Mouse (Mus musculus): ENCODE results near the gene Pde4c. TPM values are rescaled to one million over a fixed set of nuclear protein-coding genes. Genes with fewer than 3 reads are reported as not detected.
A peak's percentile ranks its signal among the peaks of the same experiment; 100 is the strongest.

The Pde4c gene
- polyA plus RNA-seq, 1 experiment from 2014 or later = 0.19 TPM

DNA sequence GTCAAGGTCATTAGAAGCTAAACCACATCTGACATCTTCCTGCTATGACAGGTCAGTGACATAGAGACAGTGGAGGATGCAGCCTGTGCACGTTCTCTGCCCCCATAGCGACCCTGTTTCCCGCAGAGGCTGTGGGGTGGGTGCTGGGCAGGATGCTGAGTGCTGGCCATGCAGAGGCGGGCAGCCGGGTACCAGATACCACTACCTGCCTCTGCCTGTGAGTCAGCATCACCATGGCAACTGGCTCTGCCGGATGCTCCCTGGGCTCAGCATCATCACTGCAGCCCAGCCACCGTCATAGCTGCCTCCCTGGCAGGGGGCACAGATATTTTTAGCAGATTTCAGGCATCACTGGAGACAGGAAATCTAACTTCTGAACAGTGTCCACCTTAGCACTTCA is 39.2 kb upstream of the Pde4c start:
- Histone ChIP-seq H3K4me3 (no peak overlapping the region), H3K9ac (no peak overlapping the region), H3K9me3 (replicated peaks) (no peaks in the 10 kb centered on the region), H3K36me3 (peaks cover 3% of the 10 kb centered on the region; the same call in 1 of the 2 replicates), H3K4me1 (replicated peaks) (peaks cover 28% of the 10 kb centered on the region), H3K27me3 (no peaks in the 10 kb centered on the region), H3K4me2 (no peak overlapping the region), H3K27ac (no peak overlapping the region)
- ATAC-seq (replicated peaks; ENCODE audit: insufficient number of reproducible peaks, insufficient read depth, low FRiP score, low read depth) = no peak
- 48% methylated on average over 7 of the region's 7 CpGs for whole genome bisulfite sequencing

DNA sequence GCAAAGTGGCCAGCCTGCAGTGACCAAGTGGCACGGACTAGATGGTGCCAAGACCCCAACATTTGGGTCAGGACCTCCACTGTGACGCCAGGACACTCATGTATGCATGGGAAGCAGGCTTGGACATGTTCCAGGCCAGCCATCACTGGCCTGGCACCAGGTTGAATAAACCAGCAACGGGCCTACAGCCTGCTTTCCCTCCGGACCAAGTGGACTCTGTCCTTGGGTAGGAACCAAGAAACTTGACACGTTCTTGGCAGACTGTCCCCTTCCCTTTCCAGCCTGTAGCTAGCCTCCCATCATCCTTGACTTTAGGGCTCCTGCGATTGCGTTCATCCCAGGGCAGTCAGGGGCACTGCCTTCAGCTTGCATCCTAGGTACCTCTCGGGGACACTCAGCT is 35.9 kb upstream of the Pde4c start:
- no peak overlapping the region for H3K4me2 ChIP-seq

DNA sequence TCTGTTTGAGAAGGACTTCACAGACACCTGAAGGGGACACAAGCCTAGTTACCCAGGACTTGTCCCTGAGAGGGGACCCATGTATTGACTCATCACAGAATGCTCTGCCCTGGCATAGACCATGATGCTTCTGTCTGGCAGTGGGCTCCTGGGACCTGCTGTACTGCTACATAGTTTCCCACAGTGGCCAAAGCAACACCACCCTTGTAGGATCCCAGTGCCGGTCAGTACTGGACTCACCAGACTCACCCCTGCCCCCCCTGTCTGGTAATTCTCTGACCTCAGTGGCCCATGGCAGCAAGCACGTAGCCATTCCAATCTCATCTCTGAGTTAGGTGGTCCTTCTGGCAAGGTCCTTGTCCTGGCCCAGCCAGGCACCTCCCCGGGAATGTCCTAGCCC is 35.4 kb upstream of the Pde4c start:
- no peak for ATAC-seq (replicated peaks; ENCODE audit: insufficient number of reproducible peaks, insufficient read depth, low FRiP score, low read depth)
- no peaks in the 10 kb centered on the region for H3K27me3 ChIP-seq
- H3K4me3 ChIP-seq = no peak overlapping the region
- H3K9ac ChIP-seq = no peak overlapping the region
- WGBS = 86% methylated on average over 3 of the region's 3 CpGs
- H3K4me2 ChIP-seq = no peak overlapping the region
- H3K4me1 ChIP-seq (replicated peaks) = peaks cover 31% of the 10 kb centered on the region
- no peak overlapping the region for H3K27ac ChIP-seq
- no peaks in the 10 kb centered on the region for H3K36me3 ChIP-seq
- H3K9me3 ChIP-seq (replicated peaks) = no peaks in the 10 kb centered on the region

More for the DNA sequence above, 35.9 kb upstream of the Pde4c start:
- no peak for ATAC-seq (replicated peaks; ENCODE audit: insufficient number of reproducible peaks, insufficient read depth, low FRiP score, low read depth)
- H3K9ac ChIP-seq = no peak overlapping the region
- WGBS = 55% methylated on average over 8 of the region's 8 CpGs
- no peak overlapping the region for H3K4me3 ChIP-seq
- H3K36me3 ChIP-seq = no peaks in the 10 kb centered on the region
- no peaks in the 10 kb centered on the region for H3K27me3 ChIP-seq
- H3K4me1 ChIP-seq (replicated peaks) = peaks cover 32% of the 10 kb centered on the region
- no peaks in the 10 kb centered on the region for H3K9me3 ChIP-seq (replicated peaks)
- peak overlapping the region; percentile 41; the same call in 1 of the 2 replicates for H3K27ac ChIP-seq

DNA sequence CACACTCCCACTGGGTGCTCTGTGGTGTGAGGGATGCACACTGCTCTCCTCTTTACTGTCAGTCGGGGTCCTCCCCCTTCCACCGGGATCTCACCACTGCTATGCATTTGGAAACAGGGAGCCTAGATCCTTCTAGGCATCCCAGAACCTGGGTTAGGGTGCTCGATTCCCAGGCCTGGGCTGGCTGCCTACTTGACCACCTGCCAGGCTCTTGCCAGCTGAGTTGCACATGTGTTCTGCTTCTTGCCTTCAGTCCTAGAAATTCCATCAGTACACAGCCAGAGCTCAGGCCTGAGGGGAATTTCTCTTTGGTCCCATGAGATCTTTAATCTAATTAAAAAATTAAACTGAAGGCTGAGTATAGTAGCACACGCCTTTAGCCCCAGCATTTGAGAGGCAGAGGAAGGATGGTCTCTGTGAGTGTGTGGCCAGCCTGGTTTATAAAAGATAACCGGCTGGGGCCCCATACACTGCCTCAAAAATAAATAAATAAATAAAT is 33.6 kb upstream of the Pde4c start:
- Histone ChIP-seq H3K4me3 (no peak overlapping the region), H3K4me2 (no peak overlapping the region), H3K27me3 (no peaks in the 10 kb centered on the region), H3K36me3 (no peaks in the 10 kb centered on the region), H3K27ac (no peak overlapping the region), H3K9ac (no peak overlapping the region), H3K9me3 (replicated peaks) (no peaks in the 10 kb centered on the region), H3K4me1 (replicated peaks) (peaks cover 37% of the 10 kb centered on the region)
- no peak for ATAC-seq (replicated peaks; ENCODE audit: insufficient number of reproducible peaks, insufficient read depth, low FRiP score, low read depth)
- 69% methylated on average over 5 of the region's 5 CpGs for WGBS

DNA sequence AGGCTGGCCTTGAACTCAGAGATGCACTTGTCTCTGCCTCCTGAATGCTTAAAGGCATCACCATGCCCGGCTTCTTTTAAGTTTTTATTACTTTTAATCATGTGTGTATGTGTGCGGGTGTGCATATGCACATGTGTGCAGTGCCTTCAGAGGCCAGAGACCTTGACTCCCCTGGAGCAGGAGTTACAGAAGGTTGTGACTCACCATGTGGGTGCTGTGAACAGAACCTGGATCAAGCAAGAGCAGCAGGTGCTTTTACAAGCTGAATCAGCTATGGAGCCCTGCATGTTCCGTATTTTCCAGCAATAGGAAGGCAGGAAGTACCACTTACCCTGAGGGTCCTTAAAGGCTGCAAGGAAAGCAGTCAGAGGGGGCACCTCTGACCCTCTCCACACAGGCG is 32.3 kb upstream of the Pde4c start:
- Histone ChIP-seq H3K9ac (no peak overlapping the region), H3K4me1 (replicated peaks) (peaks cover 49% of the 10 kb centered on the region), H3K4me3 (no peak overlapping the region), H3K27me3 (no peaks in the 10 kb centered on the region), H3K36me3 (no peaks in the 10 kb centered on the region), H3K9me3 (replicated peaks) (no peaks in the 10 kb centered on the region), H3K4me2 (peak overlapping the region; percentile 71), H3K27ac (peak overlapping the region; percentile 20; the same call in 1 of the 2 replicates)
- ATAC-seq (replicated peaks; ENCODE audit: insufficient number of reproducible peaks, insufficient read depth, low FRiP score, low read depth) = no peak
- WGBS = 74% methylated on average over 4 of the region's 4 CpGs

DNA sequence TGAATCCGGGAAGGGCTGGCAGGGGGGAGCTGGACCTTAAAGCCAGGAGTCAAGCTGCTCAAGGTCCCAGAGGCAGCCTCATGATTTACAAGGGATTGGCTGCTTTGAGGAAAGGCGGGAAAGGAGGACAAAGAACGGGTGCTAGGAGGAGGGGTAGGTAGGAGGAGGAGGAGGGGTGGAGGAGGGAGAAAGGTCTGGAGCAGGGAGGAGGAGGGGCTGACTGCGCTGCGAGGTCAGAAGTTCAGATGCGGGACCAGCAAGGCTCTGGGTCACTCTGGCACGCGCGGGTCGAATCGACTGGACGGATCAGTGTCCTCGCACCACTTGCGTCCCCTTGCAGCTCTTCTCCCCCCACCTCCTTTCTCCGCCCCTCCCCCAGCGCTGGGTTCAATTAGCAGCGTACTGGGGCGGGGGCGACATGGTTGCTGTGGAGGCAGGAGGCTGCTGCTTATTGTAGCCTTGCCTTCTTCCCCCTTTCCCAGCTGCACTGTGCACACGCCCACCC is 31.7 kb upstream of the Pde4c start:
- H3K4me2 ChIP-seq = peak overlapping the region; percentile 71
- 4% methylated on average over 19 of the region's 20 CpGs for WGBS

DNA sequence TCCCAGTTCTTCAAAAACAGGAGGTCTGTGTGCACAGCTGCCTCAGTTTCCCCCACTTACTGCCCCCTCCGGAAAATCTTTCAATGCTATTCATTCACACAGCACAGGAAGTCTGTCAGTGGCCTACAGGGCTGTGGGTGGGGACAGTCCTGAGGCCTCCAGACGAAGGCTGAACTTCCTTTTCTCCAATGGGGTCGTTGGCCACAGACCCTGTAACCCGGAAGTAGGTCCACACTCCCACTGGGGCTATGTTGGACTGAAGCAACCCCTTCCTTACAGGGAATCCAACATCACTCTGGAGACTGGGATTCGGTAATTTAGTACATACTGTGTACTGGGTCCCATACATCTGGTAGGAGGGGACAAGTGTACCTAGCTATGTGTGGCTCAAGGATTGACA is 29.9 kb upstream of the Pde4c start:
- no peak for ATAC-seq (replicated peaks; ENCODE audit: insufficient number of reproducible peaks, insufficient read depth, low FRiP score, low read depth)
- Histone ChIP-seq H3K4me3 (no peak overlapping the region), H3K4me1 (replicated peaks) (peaks cover 58% of the 10 kb centered on the region), H3K9me3 (replicated peaks) (no peaks in the 10 kb centered on the region), H3K27ac (no peak overlapping the region), H3K27me3 (no peaks in the 10 kb centered on the region), H3K36me3 (no peaks in the 10 kb centered on the region), H3K9ac (no peak overlapping the region), H3K4me2 (no peak overlapping the region)
- 60% methylated on average over 5 of the region's 5 CpGs for WGBS

More for the DNA sequence above, 31.7 kb upstream of the Pde4c start:
- Histone ChIP-seq H3K4me1 (replicated peaks) (peaks cover 53% of the 10 kb centered on the region), H3K27ac (peak overlapping the region; percentile 20; the same call in 1 of the 2 replicates), H3K9ac (peak overlapping the region; percentile 58), H3K36me3 (no peaks in the 10 kb centered on the region), H3K4me3 (peak overlapping the region; percentile 39), H3K9me3 (replicated peaks) (no peaks in the 10 kb centered on the region), H3K27me3 (no peaks in the 10 kb centered on the region)
- 0 out of 2 replicates have a peak, but pooled peaks have one; percentile 16 for ATAC-seq (replicated peaks; ENCODE audit: insufficient number of reproducible peaks, insufficient read depth, low FRiP score, low read depth)

DNA sequence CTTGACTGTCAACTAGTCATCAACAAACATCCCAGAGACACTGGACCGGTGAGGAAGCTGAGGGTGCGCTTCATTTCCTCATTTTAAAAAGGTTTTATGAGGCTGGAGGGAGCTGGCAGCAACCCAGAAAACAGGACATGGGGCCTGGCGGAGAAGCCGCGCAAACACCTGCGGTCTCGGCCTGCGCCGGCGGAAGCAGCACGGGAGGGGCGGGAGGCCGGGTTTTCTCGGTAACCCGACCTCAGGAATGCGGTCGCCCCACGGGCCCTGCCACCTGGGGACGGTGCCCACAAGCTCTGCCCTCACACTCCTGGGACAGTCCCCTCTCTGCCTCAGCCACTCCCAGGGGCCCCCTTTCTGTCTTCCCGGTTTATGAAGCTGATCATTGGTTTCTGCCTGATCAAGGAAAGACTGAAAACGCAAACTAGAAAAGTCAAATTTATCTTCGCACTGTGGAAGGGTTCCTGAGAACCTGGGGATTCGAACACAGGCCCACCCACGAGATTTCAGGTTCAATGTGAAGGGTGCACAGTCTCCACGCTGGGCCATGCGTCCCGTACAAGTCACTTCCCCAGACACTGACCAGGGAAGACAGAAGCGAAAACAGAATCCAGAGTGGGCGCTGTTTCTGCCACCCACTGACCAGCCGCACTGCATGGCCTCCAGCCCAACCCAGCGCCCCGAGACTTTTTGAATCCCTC is 28.1 kb upstream of the Pde4c start:
- WGBS = 35% methylated on average over 32 of the region's 32 CpGs
- Histone ChIP-seq H3K27ac (peak overlapping the region; percentile 98), H3K36me3 (no peaks in the 10 kb centered on the region), H3K4me2 (peak overlapping the region; percentile 55), H3K4me1 (replicated peaks) (peaks cover 51% of the 10 kb centered on the region), H3K4me3 (no peak overlapping the region), H3K27me3 (no peaks in the 10 kb centered on the region), H3K9ac (peak overlapping the region; percentile 24; the same call in 1 of the 2 replicates), H3K9me3 (replicated peaks) (no peaks in the 10 kb centered on the region)
- no peak for ATAC-seq (replicated peaks; ENCODE audit: insufficient number of reproducible peaks, insufficient read depth, low FRiP score, low read depth)

DNA sequence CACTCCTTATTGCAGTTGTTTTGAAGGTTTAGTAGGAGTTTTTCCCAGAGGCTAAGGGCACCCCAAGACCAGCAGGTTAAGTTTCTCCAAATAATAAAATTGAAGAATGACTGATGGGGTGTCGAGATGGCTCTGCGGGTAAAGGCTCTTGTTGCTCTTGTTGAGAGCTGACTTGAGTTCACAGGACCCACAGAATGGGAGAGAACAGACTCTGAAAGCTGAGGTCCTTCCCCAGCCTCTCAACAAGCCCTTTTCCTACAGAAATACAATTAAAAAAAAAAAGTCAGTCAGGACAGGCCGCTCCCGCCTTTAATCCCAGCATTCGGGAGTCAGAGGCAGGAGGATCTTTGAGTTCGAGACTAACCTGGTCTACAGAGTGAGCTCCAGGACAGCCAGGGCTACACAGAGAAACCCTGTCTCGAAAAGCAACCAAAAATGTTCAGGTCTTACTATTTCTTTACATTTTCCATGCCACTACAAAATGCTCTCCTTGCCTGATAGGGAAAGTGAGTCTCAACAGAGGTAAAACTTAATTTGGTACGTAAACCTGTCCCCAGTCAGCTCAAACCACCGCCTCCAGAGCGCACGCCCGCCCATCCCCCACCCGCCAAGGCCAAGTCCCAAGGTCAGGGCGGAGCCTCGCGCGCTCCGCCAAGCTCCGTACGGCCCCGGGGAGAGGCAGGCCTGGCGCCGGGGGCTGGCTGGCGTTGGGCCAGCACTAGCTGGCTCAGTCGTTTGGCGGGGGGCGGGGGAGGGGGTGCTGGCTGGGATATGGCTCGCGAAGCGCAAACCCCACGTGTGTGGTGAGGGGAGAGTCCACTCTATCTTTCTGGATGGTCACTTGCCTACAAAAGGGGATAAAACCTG is 27.3 kb upstream of the Pde4c start:
- no peaks in the 10 kb centered on the region for H3K27me3 ChIP-seq
- no peaks in the 10 kb centered on the region for H3K9me3 ChIP-seq (replicated peaks)
- H3K4me1 ChIP-seq (replicated peaks) = peaks cover 56% of the 10 kb centered on the region
- ATAC-seq (replicated peaks; ENCODE audit: insufficient number of reproducible peaks, insufficient read depth, low FRiP score, low read depth) = peak; percentile 8; the same call in 1 of the 2 replicates
- H3K4me3 ChIP-seq = peak overlapping the region; percentile 31
- H3K4me2 ChIP-seq = peak overlapping the region; percentile 55
- H3K27ac ChIP-seq = peak overlapping the region; percentile 98
- no peaks in the 10 kb centered on the region; the same call in 1 of the 2 replicates for H3K36me3 ChIP-seq
- H3K9ac ChIP-seq = peak overlapping the region; percentile 64
- WGBS = 3% methylated on average over 31 of the region's 31 CpGs

DNA sequence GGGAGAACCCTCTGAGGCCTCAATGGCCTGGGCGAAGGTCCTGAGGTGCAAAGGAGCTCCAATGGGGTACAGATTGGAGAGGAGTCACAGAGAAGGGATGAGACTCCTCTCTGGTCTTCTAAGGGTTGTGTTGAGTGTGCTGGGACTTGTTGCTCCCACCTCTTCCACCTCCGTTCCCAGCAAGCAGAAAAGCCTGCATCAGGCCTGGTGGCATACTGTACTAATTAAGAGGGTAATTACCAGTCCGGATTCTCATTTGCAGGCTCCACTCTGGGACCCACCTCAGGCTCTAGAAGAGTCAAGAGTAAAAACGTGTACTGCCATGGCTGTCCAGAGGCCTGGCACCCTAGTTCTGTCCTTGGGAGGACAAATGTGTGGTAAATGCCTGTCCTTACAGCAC is 26.6 kb upstream of the Pde4c start:
- Histone ChIP-seq H3K4me1 (replicated peaks) (peaks cover 56% of the 10 kb centered on the region), H3K4me2 (peak overlapping the region; percentile 55), H3K27me3 (no peaks in the 10 kb centered on the region), H3K9ac (peak overlapping the region; percentile 64), H3K27ac (peak overlapping the region; percentile 98), H3K36me3 (no peaks in the 10 kb centered on the region; the same call in 1 of the 2 replicates), H3K9me3 (replicated peaks) (no peaks in the 10 kb centered on the region), H3K4me3 (peak overlapping the region; percentile 31)
- 41% methylated on average over 4 of the region's 4 CpGs for WGBS
- no peak for ATAC-seq (replicated peaks; ENCODE audit: insufficient number of reproducible peaks, insufficient read depth, low FRiP score, low read depth)
